Mouse (Mus musculus): ENCODE data around the gene Cx3cr1.

The Cx3cr1 gene

GRCm38 (mm10) chr9:120000761-120001160 is 68.9 kb downstream of the Cx3cr1 start:
- in situ Hi-C loops (cut with MboI, MseI): no loop called here

GRCm38 (mm10) chr9:119999636-120000035 is 70.0 kb downstream of the Cx3cr1 start:
- in situ Hi-C loops (cut with MboI, MseI): no loop called here

- in situ Hi-C loops (cut with MboI, MseI): no loop called here
Observed at GRCm38 (mm10) chr9:119998776-119999175, 70.9 kb downstream of the Cx3cr1 start.

GRCm38 (mm10) chr9:119996080-119996479 is 73.6 kb downstream of the Cx3cr1 start:
- in situ Hi-C loops (cut with MboI, MseI): no loop called here

GRCm38 (mm10) chr9:119994207-119994606 is 75.5 kb downstream of the Cx3cr1 start:
- in situ Hi-C loops (cut with MboI, MseI): no loop called here

- in situ Hi-C loops (cut with MboI, MseI): no loop called here
Observed at GRCm38 (mm10) chr9:119993092-119993844, 76.4 kb downstream of the Cx3cr1 start.

- in situ Hi-C loops (cut with MboI, MseI): no loop called here
Observed at GRCm38 (mm10) chr9:119991310-119991709, 78.4 kb downstream of the Cx3cr1 start.

GRCm38 (mm10) chr9:119988304-119988703 is 81.4 kb downstream of the Cx3cr1 start:
- in situ Hi-C loops (cut with MboI, MseI): no loop called here

GRCm38 (mm10) chr9:119985881-119986574 is 83.7 kb downstream of the Cx3cr1 start:
- in situ Hi-C loops (cut with MboI, MseI): no loop called here

- in situ Hi-C loops (cut with MboI, MseI): no loop called here
Observed at GRCm38 (mm10) chr9:119984536-119985011, 85.1 kb downstream of the Cx3cr1 start, which contains the start of gene Csrnp1. Gene Csrnp1, minus strand, starts transcription at chr9:119984658.

GRCm38 (mm10) chr9:119983585-119984535 is 85.8 kb downstream of the Cx3cr1 start:
- in situ Hi-C loops (cut with MboI, MseI): no loop called here

- in situ Hi-C loops (cut with MboI, MseI): no loop called here
Observed at GRCm38 (mm10) chr9:119982956-119983551, 86.6 kb downstream of the Cx3cr1 start.

GRCm38 (mm10) chr9:119982241-119982811 is 87.4 kb downstream of the Cx3cr1 start:
- in situ Hi-C loops (cut with MboI, MseI): no loop called here

- in situ Hi-C loops (cut with MboI, MseI): no loop called here
Observed at GRCm38 (mm10) chr9:119981183-119982179, 88.2 kb downstream of the Cx3cr1 start.

GRCm38 (mm10) chr9:119980770-119981182 is 88.9 kb downstream of the Cx3cr1 start:
- in situ Hi-C loops (cut with MboI, MseI): no loop called here

GRCm38 (mm10) chr9:119979749-119980148 is 89.9 kb downstream of the Cx3cr1 start:
- in situ Hi-C loops (cut with MboI, MseI): no loop called here

GRCm38 (mm10) chr9:119978811-119979441 is 90.8 kb downstream of the Cx3cr1 start:
- in situ Hi-C loops (cut with MboI, MseI): no loop called here

- in situ Hi-C loops (cut with MboI, MseI): no loop called here
Observed at GRCm38 (mm10) chr9:119978151-119978810, 91.4 kb downstream of the Cx3cr1 start.

All from T-helper 1 cell (primary cell).